Mouse (Mus musculus): ENCODE data around the gene Rhobtb1.

DNA sequence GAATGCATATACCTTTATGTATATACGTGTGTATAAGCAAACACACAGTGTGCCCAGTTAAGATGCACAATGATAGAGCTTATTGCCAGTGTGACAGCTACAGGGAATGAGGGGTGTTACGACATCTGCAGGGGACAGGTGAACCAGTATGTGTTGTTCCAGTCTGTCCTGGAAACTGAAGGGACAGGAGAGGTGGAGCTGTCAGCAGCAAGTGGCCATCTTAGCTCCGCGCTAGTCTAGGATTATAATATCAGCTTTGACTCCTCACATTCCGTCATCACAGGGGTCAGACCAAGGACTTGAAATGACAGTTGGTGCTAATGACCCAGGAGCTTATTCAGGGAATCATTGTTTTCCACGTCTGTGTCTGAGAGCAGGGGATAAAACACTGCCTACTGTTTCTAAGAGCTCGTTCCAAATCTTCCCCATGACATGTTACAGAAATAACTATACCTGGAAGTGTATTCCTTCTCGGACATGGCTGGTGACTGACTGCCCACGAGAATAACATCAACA lies 125.7 kb downstream of the Rhobtb1 start:
- TF ChIP-seq E2F4 (IDR thresholded peaks at IDR 0.05; ENCODE audit: insufficient read depth) (no peak), CEBPB (IDR thresholded peaks at IDR 0.05; ENCODE audit: insufficient read depth, poor library complexity, severe bottlenecking) (no peak), TCF12 (IDR thresholded peaks at IDR 0.05; ENCODE audit: insufficient read depth, poor library complexity, severe bottlenecking) (no peak), POLR2A (IDR thresholded peaks at IDR 0.05; ENCODE audit: insufficient read length, low read depth) (no peak), MAX (IDR thresholded peaks at IDR 0.05; ENCODE audit: low read depth) (no peak), POLR2AphosphoS2 (IDR thresholded peaks at IDR 0.05; ENCODE audit: insufficient read length, low read depth) (no peak), MYOG (IDR thresholded peaks at IDR 0.05; ENCODE audit: control insufficient read depth in 1 of 3, insufficient read depth in 1 of 3, insufficient read length in 2 of 3, low read depth in 2 of 3) (no peak), TCF3 (IDR thresholded peaks at IDR 0.05; ENCODE audit: insufficient read length, low read depth) (no peak)
